Mouse (Mus musculus): Measurements from ENCODE around the gene Nol10. TPM values are rescaled to one million over a fixed set of nuclear protein-coding genes. Genes with fewer than 3 reads are reported as not detected.

Gene Nol10
- polyA plus RNA-seq, 1 experiment = 13.2 TPM

GRCm38 (mm10) chr12:17414734-17415133, 66.5 kb downstream of the Nol10 start:
- no peak for TF ChIP-seq REST (IDR thresholded peaks at IDR 0.05; ENCODE audit: insufficient read depth, insufficient read length)
- no peak for TF ChIP-seq TCF3 (IDR thresholded peaks at IDR 0.05; ENCODE audit: insufficient read length, low read depth)
- TF ChIP-seq POLR2A (IDR thresholded peaks at IDR 0.05; ENCODE audit: insufficient read length, low read depth) = no peak
- no peak for TF ChIP-seq TCF12 (IDR thresholded peaks at IDR 0.05; ENCODE audit: insufficient read depth, poor library complexity, severe bottlenecking)
- TF ChIP-seq E2F4 (IDR thresholded peaks at IDR 0.05; ENCODE audit: insufficient read depth) = no peak
- TF ChIP-seq MAX (IDR thresholded peaks at IDR 0.05; ENCODE audit: low read depth) = no peak
- no peak for TF ChIP-seq CEBPB (IDR thresholded peaks at IDR 0.05; ENCODE audit: insufficient read depth, poor library complexity, severe bottlenecking)
- Histone ChIP-seq H3ac (ENCODE audit: control insufficient read depth, insufficient read length) (no peak overlapping the region), H3K36me3 (ENCODE audit: control insufficient read depth, insufficient read depth) (peaks cover 37% of the 10 kb centered on the region), H3K79me2 (ENCODE audit: control insufficient read depth, insufficient read depth) (no peaks in the 10 kb centered on the region), H3K27me3 (ENCODE audit: control insufficient read depth, insufficient read depth, insufficient read length) (no peaks in the 10 kb centered on the region), H3K4me2 (ENCODE audit: low read depth) (no peak overlapping the region), H3K4me3 (no peak overlapping the region)

- Histone ChIP-seq H3K4me3 (no peak overlapping the region), H3ac (ENCODE audit: control insufficient read depth, insufficient read length) (no peak overlapping the region), H3K36me3 (ENCODE audit: control insufficient read depth, insufficient read depth) (peaks cover 63% of the 10 kb centered on the region), H3K4me2 (ENCODE audit: low read depth) (no peak overlapping the region), H3K27me3 (ENCODE audit: control insufficient read depth, insufficient read depth, insufficient read length) (no peaks in the 10 kb centered on the region), H3K79me2 (ENCODE audit: control insufficient read depth, insufficient read depth) (no peaks in the 10 kb centered on the region)
- TF ChIP-seq TCF12 (IDR thresholded peaks at IDR 0.05; ENCODE audit: insufficient read depth, poor library complexity, severe bottlenecking) (no peak), POLR2A (IDR thresholded peaks at IDR 0.05; ENCODE audit: insufficient read length, low read depth) (no peak), MAX (IDR thresholded peaks at IDR 0.05; ENCODE audit: low read depth) (no peak), CEBPB (IDR thresholded peaks at IDR 0.05; ENCODE audit: insufficient read depth, poor library complexity, severe bottlenecking) (no peak), POLR2AphosphoS2 (IDR thresholded peaks at IDR 0.05; ENCODE audit: insufficient read length, low read depth) (no peak)
Measured at GRCm38 (mm10) chr12:17420168-17420810, 72.0 kb downstream of the Nol10 start.

- peaks cover 57% of the 10 kb centered on the region for H3K36me3 ChIP-seq (ENCODE audit: control insufficient read depth, insufficient read depth)
- no peak overlapping the region for H3ac ChIP-seq (ENCODE audit: control insufficient read depth, insufficient read length)
- no peaks in the 10 kb centered on the region for H3K79me2 ChIP-seq (ENCODE audit: control insufficient read depth, insufficient read depth)
- no peak for TF ChIP-seq USF1 (IDR thresholded peaks at IDR 0.05; ENCODE audit: low read depth)
- TF ChIP-seq SRF (IDR thresholded peaks at IDR 0.05; ENCODE audit: control insufficient read depth, insufficient read length, low read depth) = no peak
- no peak for TF ChIP-seq REST (IDR thresholded peaks at IDR 0.05; ENCODE audit: insufficient read depth, insufficient read length)
- TF ChIP-seq CEBPB (IDR thresholded peaks at IDR 0.05; ENCODE audit: insufficient read depth, poor library complexity, severe bottlenecking) = no peak
- no peak for TF ChIP-seq MYOD1 (IDR thresholded peaks at IDR 0.05; ENCODE audit: control insufficient read depth in 1 of 3, insufficient read length in 2 of 3, low read depth in 2 of 3)
- no peak for TF ChIP-seq TCF3 (IDR thresholded peaks at IDR 0.05; ENCODE audit: insufficient read length, low read depth)
- no peak for TF ChIP-seq POLR2A (IDR thresholded peaks at IDR 0.05; ENCODE audit: insufficient read length, low read depth)
- TF ChIP-seq E2F4 (IDR thresholded peaks at IDR 0.05; ENCODE audit: insufficient read depth) = no peak
- no peak for TF ChIP-seq POLR2AphosphoS2 (IDR thresholded peaks at IDR 0.05; ENCODE audit: insufficient read length, low read depth)
- TF ChIP-seq MAX (IDR thresholded peaks at IDR 0.05; ENCODE audit: low read depth) = no peak
- TF ChIP-seq MYOG (IDR thresholded peaks at IDR 0.05; ENCODE audit: control insufficient read depth in 1 of 3, insufficient read depth in 1 of 3, insufficient read length in 2 of 3, low read depth in 2 of 3) = no peak
- TF ChIP-seq TCF12 (IDR thresholded peaks at IDR 0.05; ENCODE audit: insufficient read depth, poor library complexity, severe bottlenecking) = no peak
- H3K4me3 ChIP-seq = no peak overlapping the region
- H3K4me2 ChIP-seq (ENCODE audit: low read depth) = no peak overlapping the region
- no peaks in the 10 kb centered on the region for H3K27me3 ChIP-seq (ENCODE audit: control insufficient read depth, insufficient read depth, insufficient read length)
Measured at GRCm38 (mm10) chr12:17425254-17426169, 77.3 kb downstream of the Nol10 start.

- H3K27me3 ChIP-seq (ENCODE audit: control insufficient read depth, insufficient read depth, insufficient read length) = no peaks in the 10 kb centered on the region
- H3K79me2 ChIP-seq (ENCODE audit: control insufficient read depth, insufficient read depth) = no peaks in the 10 kb centered on the region
- TF ChIP-seq MYOG (IDR thresholded peaks at IDR 0.05; ENCODE audit: control insufficient read depth in 1 of 3, insufficient read depth in 1 of 3, insufficient read length in 2 of 3, low read depth in 2 of 3) (no peak), E2F4 (IDR thresholded peaks at IDR 0.05; ENCODE audit: insufficient read depth) (no peak), MAX (IDR thresholded peaks at IDR 0.05; ENCODE audit: low read depth) (no peak), TCF3 (IDR thresholded peaks at IDR 0.05; ENCODE audit: insufficient read length, low read depth) (no peak), MYOD1 (IDR thresholded peaks at IDR 0.05; ENCODE audit: control insufficient read depth in 1 of 3, insufficient read length in 2 of 3, low read depth in 2 of 3) (no peak), POLR2AphosphoS2 (IDR thresholded peaks at IDR 0.05; ENCODE audit: insufficient read length, low read depth) (no peak), SRF (IDR thresholded peaks at IDR 0.05; ENCODE audit: control insufficient read depth, insufficient read length, low read depth) (no peak), TCF12 (IDR thresholded peaks at IDR 0.05; ENCODE audit: insufficient read depth, poor library complexity, severe bottlenecking) (no peak), REST (IDR thresholded peaks at IDR 0.05; ENCODE audit: insufficient read depth, insufficient read length) (no peak), POLR2A (IDR thresholded peaks at IDR 0.05; ENCODE audit: insufficient read length, low read depth) (no peak), USF1 (IDR thresholded peaks at IDR 0.05; ENCODE audit: low read depth) (no peak), CEBPB (IDR thresholded peaks at IDR 0.05; ENCODE audit: insufficient read depth, poor library complexity, severe bottlenecking) (no peak)
- H3K4me3 ChIP-seq = no peak overlapping the region
- no peak overlapping the region for H3K4me2 ChIP-seq (ENCODE audit: low read depth)
- no peak overlapping the region for H3ac ChIP-seq (ENCODE audit: control insufficient read depth, insufficient read length)
- peaks cover 48% of the 10 kb centered on the region for H3K36me3 ChIP-seq (ENCODE audit: control insufficient read depth, insufficient read depth)
Measured at GRCm38 (mm10) chr12:17426735-17427134, 78.5 kb downstream of the Nol10 start.
